Mouse (Mus musculus) adrenal gland, adult (tissue): ENCODE measurements at regions not wholly inside any gene's neighbourhood (a gene's known extent, or its start where the extent isn't known, plus 50 kb on each side); places are given as distances from the start of the nearest gene placed in this dataset.

ENCODE experiments used
- DNase-seq, 2 experiments: peaks; one replicate each; pipeline ENCODE4 v3.0.0; 2022 to 2023; ENCODE audit warnings: low spot score in 1 of 2; ENCODE audit not compliant: inconsistent age in 2 of 2

DNA sequence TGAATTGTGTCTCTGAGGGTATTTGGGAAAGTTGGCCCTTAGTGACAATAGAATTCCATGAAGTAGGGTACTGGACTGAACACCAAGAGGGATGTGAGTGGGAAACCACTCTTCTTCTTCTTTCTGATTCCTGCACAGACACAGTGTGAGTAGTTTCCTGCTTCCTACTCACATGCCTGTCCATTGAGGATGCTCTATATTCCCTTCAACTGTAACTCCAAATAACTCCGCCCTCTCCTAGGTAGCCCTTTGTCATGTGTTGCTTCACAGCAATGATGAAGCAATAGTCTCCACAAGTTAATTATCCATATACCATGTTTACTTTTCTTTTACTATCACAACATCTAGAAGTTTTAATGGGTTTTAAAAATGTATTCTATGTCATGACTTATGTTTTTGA is 132.7 kb upstream of the Tusc1 start:
- no peak for DNase-seq

DNA sequence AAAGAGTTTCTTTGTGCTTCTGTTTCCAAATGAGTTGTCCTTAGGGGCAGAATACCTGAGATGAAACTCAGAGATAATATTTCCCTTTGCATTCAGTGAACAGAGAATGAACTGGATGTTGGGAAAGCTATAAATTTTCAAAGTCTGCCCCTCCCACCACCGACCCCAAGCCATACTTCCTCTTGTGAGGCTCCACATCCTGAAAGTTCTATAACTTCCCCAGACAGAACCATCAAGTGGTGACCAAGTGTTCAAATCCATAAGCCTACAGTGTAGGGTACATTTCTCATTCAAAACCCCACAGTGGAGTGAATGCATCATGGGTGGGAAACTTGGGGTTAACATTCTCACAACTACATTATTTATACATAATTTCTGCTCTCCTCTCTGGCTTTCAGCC is 132.1 kb upstream of the Tusc1 start:
- no peak for DNase-seq

DNA sequence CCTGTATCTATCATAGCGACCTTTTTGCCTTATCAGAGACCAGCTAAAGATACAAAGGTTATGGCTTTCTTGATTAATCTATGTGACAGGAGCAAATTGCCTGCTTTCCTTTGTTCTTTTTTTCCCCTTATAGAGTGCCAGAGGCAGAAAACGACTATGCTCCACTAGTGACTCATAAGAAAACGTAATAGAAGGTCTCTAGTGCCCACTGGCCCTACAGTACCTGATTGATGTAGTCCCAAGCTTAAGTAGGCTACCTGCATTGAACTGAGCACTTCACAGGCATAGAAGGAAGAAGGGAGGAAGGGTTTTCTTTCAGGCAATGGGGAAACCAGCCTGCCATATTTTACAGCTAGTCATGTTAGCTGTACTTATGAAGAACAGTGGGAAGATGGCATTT is 116.0 kb upstream of the Tusc1 start:
- no peak for DNase-seq

DNA sequence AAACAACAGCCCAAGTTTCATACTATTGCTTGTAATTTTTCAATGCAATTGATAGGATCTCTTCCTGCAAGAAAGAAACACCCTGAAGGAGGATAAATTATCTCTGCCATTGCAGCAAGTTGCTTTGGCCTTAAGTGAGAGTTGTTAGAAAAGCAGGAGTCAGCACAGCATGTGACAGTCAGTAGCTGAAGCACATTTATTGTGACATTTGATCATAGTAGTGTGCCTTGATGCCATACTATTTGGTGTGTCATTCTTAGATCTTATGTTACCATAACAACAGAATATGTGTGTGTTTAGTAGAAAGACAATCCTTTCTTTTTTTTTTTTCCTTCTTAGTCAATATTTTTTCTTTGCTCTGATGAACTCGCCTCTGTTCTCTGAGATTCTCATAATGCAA is 115.5 kb upstream of the Tusc1 start:
- DNase-seq = no peak

DNA sequence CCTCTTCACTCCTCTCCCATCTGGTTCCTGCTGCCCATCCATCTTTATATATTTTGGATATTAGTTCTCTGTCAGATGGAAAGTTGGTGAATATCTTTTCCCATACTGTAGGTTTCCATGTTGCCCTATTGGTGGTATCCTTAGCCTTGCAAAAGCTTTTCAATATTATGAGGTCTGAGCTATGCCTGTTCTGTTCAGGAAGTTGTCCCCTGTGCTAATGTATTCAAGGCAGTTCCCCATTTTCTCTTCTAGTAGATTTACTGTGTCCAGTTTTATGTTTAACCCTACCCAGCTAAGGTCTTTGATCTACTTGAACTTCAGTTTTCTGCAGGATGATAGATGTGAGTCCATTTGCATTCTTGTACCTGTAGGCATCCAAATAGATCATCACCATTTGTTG is 109.4 kb upstream of the Tusc1 start:
- no peak for DNase-seq

DNA sequence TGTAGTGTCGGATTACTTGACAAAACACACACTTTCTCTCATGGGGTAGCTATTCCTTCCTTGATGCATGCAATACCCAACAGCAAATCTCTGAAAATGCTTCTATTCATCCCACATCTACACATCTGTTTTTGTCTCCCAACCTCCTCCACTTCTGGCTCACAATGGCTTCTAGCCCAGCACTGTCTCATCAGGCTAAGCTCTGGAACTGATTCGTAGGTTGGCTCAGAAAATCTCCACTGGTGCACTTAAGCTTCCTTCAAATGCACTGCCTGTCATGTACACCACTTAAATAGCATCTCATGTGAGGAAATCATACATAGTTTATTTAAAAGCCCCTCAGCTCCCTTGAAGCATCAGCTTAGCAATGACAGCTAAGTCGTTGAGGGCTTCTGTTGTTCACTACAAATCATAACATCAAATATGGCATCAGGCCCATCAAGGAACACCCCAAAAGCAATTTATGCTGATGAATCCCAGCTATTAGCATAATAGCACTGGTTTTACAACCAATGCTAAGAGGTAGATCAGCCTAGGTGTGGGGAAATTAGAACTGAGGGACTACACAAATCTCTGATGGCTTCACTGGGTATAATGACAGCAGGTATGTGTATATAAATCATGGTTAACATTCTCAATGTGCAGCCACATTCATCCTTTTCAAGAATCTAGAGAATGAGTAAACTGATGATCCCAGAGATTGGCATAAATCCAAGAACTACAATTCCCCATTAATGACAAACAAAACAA is 103.5 kb upstream of the Tusc1 start:
- DNase-seq = no peak

DNA sequence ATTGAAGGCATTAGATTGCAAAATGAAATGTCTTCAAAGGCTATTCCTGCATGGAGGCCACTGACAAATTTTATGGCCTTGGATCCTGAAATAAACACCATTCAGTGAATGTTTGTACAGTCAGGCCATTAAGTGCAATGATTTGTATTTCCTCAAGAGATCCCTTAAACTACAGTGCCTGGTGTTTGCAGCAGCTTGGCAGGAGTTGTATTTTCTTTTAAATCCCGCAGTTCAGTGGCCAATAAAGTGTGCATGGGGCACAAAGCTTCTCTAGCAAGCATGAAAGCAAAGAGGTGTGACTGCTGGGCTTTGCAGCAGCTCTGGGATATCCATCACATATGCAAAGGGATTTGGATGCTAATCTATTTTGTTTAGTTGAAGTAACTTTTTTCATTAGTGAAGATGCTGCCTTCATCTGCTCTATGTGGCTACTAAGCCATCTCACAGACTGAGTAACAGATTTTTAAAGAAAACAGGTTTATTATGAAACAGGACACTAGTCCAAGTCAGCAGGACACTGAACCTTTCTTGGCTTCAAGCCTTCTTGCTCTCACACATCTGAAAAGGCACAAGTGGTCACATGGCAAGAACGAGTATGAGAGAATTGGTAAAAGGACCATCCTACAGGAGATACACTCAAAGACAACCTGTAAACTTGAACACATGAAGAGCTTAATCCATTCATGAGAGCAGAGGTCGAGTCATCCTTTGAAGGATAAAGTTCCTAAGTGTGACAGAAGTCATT is 102.2 kb upstream of the Tusc1 start:
- DNase-seq = peak in 1 of 2 experiments; percentile 64

DNA sequence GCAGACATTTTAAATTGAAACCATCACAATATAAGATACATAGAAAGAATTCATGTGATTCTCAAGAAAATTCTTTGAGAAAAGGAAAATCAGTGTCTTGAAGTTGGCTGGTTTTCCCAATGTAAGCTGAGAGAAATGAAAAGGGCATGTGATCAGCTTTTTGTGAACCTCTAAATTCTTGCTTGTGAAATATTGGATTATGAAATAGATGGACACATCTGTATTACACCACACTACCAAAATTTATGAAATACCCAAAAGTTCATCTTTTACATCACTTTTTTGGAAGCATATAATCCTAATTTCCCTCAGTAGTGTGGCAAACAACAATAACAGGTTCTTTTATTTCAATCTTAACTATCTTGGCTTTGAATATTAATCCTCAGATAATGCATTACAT is 77.4 kb upstream of the Tusc1 start:
- DNase-seq = no peak

DNA sequence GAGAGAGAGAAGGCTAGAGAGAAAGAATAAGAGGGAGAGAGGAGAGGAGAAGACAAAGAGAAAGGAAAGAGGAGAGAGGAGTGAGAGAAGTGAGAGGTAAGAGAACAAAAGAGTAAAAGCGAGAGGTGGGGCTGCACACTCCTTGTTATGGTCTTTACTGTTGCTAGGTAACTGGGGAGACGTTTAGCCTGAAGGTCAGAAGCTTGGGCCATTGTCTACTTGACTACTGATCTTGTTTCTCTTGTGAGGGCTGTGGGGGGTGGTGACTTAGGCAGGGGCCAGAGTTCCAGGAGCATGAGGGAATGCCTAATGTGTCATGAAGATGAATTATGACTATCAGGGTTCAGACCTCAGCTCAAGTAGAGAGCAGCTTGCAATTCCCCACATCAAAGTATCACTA is 71.6 kb upstream of the Tusc1 start:
- no peak for DNase-seq

DNA sequence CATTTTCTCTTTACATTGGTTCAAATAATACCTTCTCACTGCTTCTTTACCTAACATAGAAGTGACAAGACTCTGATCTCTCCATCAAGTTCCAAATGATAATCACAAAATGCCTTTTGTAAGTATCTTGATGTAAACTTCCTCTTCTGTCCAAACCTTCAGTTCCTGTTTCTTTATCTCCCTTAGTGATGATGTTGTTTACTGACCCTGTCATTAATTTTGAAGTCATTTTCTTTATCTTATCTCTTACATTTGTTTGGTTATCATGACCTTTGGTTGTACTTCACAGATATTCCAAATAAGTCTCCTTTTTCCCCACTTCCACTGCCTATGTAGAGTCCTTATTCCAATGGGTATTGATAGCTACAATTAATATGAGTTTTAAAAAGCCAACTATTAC is 65.3 kb upstream of the Tusc1 start:
- no peak for DNase-seq
